Mouse (Mus musculus) megakaryocyte, embryonic 14.5 days (primary cell): ENCODE data around the gene Tbc1d2.

ENCODE experiments used
- FLI1 ChIP-seq: IDR thresholded peaks from 2 replicates; pipeline ENCODE4 v1.6.1; 2012; ENCODE audit warnings: low read length, inconsistent platforms, mixed read lengths
- GATA1 ChIP-seq: IDR thresholded peaks from 3 replicates; pipeline ENCODE4 v1.6.1; 2012; ENCODE audit warnings: mixed read lengths, low read length, inconsistent platforms, borderline replicate concordance

- TF ChIP-seq FLI1 (no peak), GATA1 (no peak)
These were observed 85.8 kb downstream of the Tbc1d2 start for GRCm38 (mm10) chr4:46564247-46564646.
